Mouse (Mus musculus) liver, embryonic 14.5 days (tissue): Measurements from ENCODE around the gene Lrrc36. TPM values are rescaled to one million over a fixed set of nuclear protein-coding genes. Genes with fewer than 3 reads are reported as not detected.

Experiments used
- ATAC-seq: fragments of 200-750 bp; cut with Nextera tagmentation; 2 replicates; pipeline ENCODE4 v1.8.0; 2017; ENCODE audit warnings: moderate number of reproducible peaks, mild to moderate bottlenecking, moderate library complexity; ENCODE audit not compliant: insufficient read depth
- DNase-seq, 3 experiments: peaks; one replicate each; pipeline ENCODE4 v3.0.0-alpha.2; 2012 to 2013; ENCODE audit warnings: low read depth in 3 of 3, low spot score in 3 of 3
- H3K27ac ChIP-seq: fragments of 300-500 bp; sonication (generic); 2 replicates; pipeline ENCODE4 v1.5.1; 2014; ENCODE audit warnings: moderate library complexity, mild to moderate bottlenecking, control low read depth, inconsistent platforms
- H3K27me3 ChIP-seq: fragments of 300-500 bp; sonication (generic); 2 replicates; pipeline ENCODE4 v1.6.1; 2014; ENCODE audit warnings: mild to moderate bottlenecking, low read length, moderate library complexity; ENCODE audit not compliant: control insufficient read depth, insufficient read depth
- H3K36me3 ChIP-seq: fragments of 300-500 bp; sonication (generic); replicated peaks from 2 replicates; pipeline ENCODE4 v1.6.1; 2014; ENCODE audit warnings: low read depth; ENCODE audit not compliant: control insufficient read depth, insufficient read depth
- H3K4me1 ChIP-seq, 2 experiments: fragments of 200-500 bp in 1 of 2; fragments of 300-500 bp in 1 of 2; sonication (generic) in 1 of 2; replicated peaks; 2 replicates each; pipeline ENCODE4 v1.6.1; 2012 to 2014; ENCODE audit warnings: antibody characterized with exemption in 1 of 2, inconsistent platforms in 1 of 2, low read length in 1 of 2; ENCODE audit not compliant: control insufficient read depth in 2 of 2, insufficient read depth in 2 of 2
- H3K4me2 ChIP-seq: fragments of 300-500 bp; sonication (generic); 2 replicates; pipeline ENCODE4 v1.6.1; 2014; ENCODE audit warnings: low read depth, mild to moderate bottlenecking, control low read depth, moderate library complexity
- H3K4me3 ChIP-seq, 2 experiments: fragments of 200-500 bp in 1 of 2; fragments of 300-500 bp in 1 of 2; sonication (generic) in 1 of 2; 2 replicates each; pipeline ENCODE4 v1.5.1; 2012 to 2014; ENCODE audit warnings: low read depth in 2 of 2, low read length in 2 of 2, mild to moderate bottlenecking in 2 of 2, control low read depth in 1 of 2, inconsistent platforms in 1 of 2, moderate library complexity in 1 of 2; ENCODE audit not compliant: insufficient read depth in 1 of 2
- H3K9ac ChIP-seq: fragments of 300-500 bp; sonication (generic); replicated peaks from 2 replicates; pipeline ENCODE4 v1.6.1; 2014; ENCODE audit warnings: mild to moderate bottlenecking, control low read depth, moderate library complexity
- H3K9me3 ChIP-seq: fragments of 300-500 bp; sonication (generic); 2 replicates; pipeline ENCODE4 v1.6.1; 2016; ENCODE audit warnings: low read length, mixed read lengths; ENCODE audit not compliant: control insufficient read depth
- CTCF ChIP-seq: IDR thresholded peaks from 2 replicates; pipeline ENCODE4 v1.5.1; 2016; ENCODE audit warnings: antibody characterized with exemption, low read depth, control low read depth
- EP300 ChIP-seq: IDR thresholded peaks from 2 replicates; pipeline ENCODE4 v1.6.1; 2016; ENCODE audit warnings: antibody characterized with exemption, low read depth
- WGBS: fragments of 180-500 bp; shearing (Covaris S2); extraction: QIAGEN DNeasy Blood & Tissue Kit; methylation state at CpG from one replicate; pipeline ENCODE4 v1.1.7; 2014; ENCODE audit not compliant: insufficient replicate concordance; 5-methylcytosine and 5-hydroxymethylcytosine counted together
- polyA plus RNA-seq, 2 experiments: library from polyadenylated mRNA; depleted of rRNA in 1 of 2; stranded (reverse) in 1 of 2; unstranded in 1 of 2; fragments of >200 nt; fragmentation: Nextera tagmentation in 1 of 2; extraction: Ambion mirVana in 1 of 2; gene quantifications; 2 replicates each; pipeline versions ENCODE4 v1.2.1 to v1.2.3; 2012 to 2014

Lrrc36 gene
- polyA plus RNA-seq, 2 experiments: 0.08 to 0.09 TPM

- Histone ChIP-seq H3K27ac (no peak overlapping the region), H3K27me3 (peaks cover 34% of the 10 kb centered on the region), H3K36me3 (no peaks in the 10 kb centered on the region), H3K9ac (no peak overlapping the region), H3K4me2 (no peak overlapping the region), H3K4me3 (no peak overlapping the region), H3K4me1 (peaks cover 0 to 2% of the 10 kb centered on the region in 2 experiments; a peak in 1 of 4 replicates), H3K9me3 (no peaks in the 10 kb centered on the region)
- WGBS: 43% methylated on average over 25 of the region's 25 CpGs
- TF ChIP-seq CTCF (peak; percentile 96), EP300 (no peak)
- DNase-seq (no peak), ATAC-seq (no peak)
These were observed 63.5 kb downstream of the Lrrc36 start for GRCm38 (mm10) chr8:105476628-105477413.

DNA sequence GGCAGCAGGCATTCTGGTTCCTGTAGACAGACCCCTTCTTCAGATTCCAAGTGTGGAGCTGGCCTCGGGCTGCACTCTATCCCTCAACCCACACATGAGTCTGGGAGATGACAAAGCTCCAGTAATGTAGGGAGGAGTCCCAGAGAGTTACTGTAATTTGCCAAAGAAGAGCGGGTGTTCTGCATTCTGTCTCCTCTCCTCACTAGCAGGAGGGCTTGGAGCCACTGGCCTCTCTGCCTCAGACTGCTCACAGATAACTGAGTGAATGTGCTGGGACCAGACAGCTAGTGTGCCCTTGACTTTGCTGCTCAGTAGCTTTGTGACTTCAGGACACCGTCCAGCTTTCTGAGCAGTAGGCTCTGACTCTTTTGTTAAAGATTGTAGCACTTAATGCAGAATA is 64.4 kb downstream of the Lrrc36 start:
- Histone ChIP-seq H3K27me3 (peaks cover 24% of the 10 kb centered on the region), H3K9me3 (no peaks in the 10 kb centered on the region), H3K4me1 (peaks cover 0 to 2% of the 10 kb centered on the region in 2 experiments; a peak in 1 of 4 replicates), H3K9ac (no peak overlapping the region), H3K4me2 (no peak overlapping the region), H3K27ac (no peak overlapping the region), H3K4me3 (no peak overlapping the region), H3K36me3 (no peaks in the 10 kb centered on the region)
- TF ChIP-seq CTCF (no peak), EP300 (no peak)
- WGBS: 81% methylated on average over 3 of the region's 3 CpGs
- no peak for ATAC-seq
- DNase-seq: no peak

- Histone ChIP-seq H3K27me3 (no peaks in the 10 kb centered on the region), H3K9ac (no peak overlapping the region), H3K4me2 (no peak overlapping the region), H3K36me3 (no peaks in the 10 kb centered on the region), H3K9me3 (no peaks in the 10 kb centered on the region), H3K4me1 (no peaks in the 10 kb centered on the region), H3K27ac (no peak overlapping the region), H3K4me3 (no peak overlapping the region)
- TF ChIP-seq CTCF (no peak), EP300 (no peak)
- 26% methylated on average over 2 of the region's 2 CpGs for WGBS
- ATAC-seq (no peak), DNase-seq (no peak)
These were observed 67.6 kb downstream of the Lrrc36 start for GRCm38 (mm10) chr8:105481013-105481412.

- H3K4me3 ChIP-seq: no peak overlapping the region
- no peaks in the 10 kb centered on the region for H3K4me1 ChIP-seq
- no peak overlapping the region for H3K4me2 ChIP-seq
- H3K27ac ChIP-seq: no peak overlapping the region
- WGBS: 58% methylated on average over 6 of the region's 6 CpGs
- H3K9me3 ChIP-seq: no peaks in the 10 kb centered on the region
- TF ChIP-seq EP300 (no peak), CTCF (peak; percentile 77)
- DNase-seq: peak in 1 of 3 experiments; percentile 28
- H3K36me3 ChIP-seq: no peaks in the 10 kb centered on the region
- no peaks in the 10 kb centered on the region for H3K27me3 ChIP-seq
- no peak overlapping the region for H3K9ac ChIP-seq
- no peak for ATAC-seq
These were observed 68.1 kb downstream of the Lrrc36 start for GRCm38 (mm10) chr8:105481453-105481852.

DNA sequence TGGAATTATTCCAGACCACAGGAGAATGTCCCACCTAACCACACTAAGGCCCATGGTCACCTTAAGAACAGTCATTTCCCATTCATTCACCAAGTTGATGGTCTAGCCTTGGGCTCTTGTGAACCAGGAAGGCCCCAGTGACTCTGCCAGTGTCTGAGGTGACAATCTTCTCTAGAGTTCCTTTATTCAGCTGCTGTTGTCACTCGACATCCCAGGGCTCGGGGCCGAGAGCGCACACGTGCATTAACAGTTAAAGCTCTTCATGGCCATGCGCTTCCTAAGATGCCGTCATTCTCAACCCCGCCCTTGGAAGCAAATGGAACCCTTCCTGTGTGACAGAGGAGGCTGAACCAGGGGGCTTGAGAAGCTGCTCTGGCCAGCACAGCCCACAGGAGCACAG is 68.8 kb downstream of the Lrrc36 start:
- no peak overlapping the region for H3K4me3 ChIP-seq
- H3K27ac ChIP-seq: no peak overlapping the region
- WGBS: 76% methylated on average over 8 of the region's 8 CpGs
- H3K4me1 ChIP-seq: no peaks in the 10 kb centered on the region
- H3K36me3 ChIP-seq: no peaks in the 10 kb centered on the region
- no peak overlapping the region for H3K4me2 ChIP-seq
- DNase-seq: no peak
- TF ChIP-seq EP300: no peak
- no peaks in the 10 kb centered on the region for H3K9me3 ChIP-seq
- no peak for ATAC-seq
- H3K9ac ChIP-seq: no peak overlapping the region
- no peaks in the 10 kb centered on the region for H3K27me3 ChIP-seq
